Mouse (Mus musculus) hindbrain, embryonic 14.5 days (tissue): ENCODE results near the gene Sft2d1. TPM values are rescaled to one million over a fixed set of nuclear protein-coding genes. Genes with fewer than 3 reads are reported as not detected.
"Not testable (repeated sequence)": the region's sequence is repeated elsewhere in the genome, so short reads cannot be mapped to it uniquely, and the experiment has no call there.

ENCODE experiments used
- ATAC-seq: fragments of 200-750 bp; cut with Nextera tagmentation; 2 replicates; pipeline ENCODE4 v1.8.0; 2017; ENCODE audit warnings: moderate number of reproducible peaks, mild to moderate bottlenecking, moderate TSS enrichment, moderate library complexity; ENCODE audit not compliant: low FRiP score
- DNase-seq: peaks from one replicate; pipeline ENCODE4 v3.0.0-alpha.2; 2015; ENCODE audit warnings: low spot score
- H3K27ac ChIP-seq: fragments of 300-500 bp; sonication (generic); 2 replicates; pipeline ENCODE4 v1.5.1; 2014; ENCODE audit warnings: mild to moderate bottlenecking, moderate library complexity
- H3K27me3 ChIP-seq: fragments of 300-500 bp; sonication (generic); 2 replicates; pipeline ENCODE4 v1.6.1; 2014; ENCODE audit warnings: mild to moderate bottlenecking, low read length, mixed read lengths; ENCODE audit not compliant: control insufficient read depth, insufficient read depth
- H3K36me3 ChIP-seq: fragments of 300-500 bp; sonication (generic); replicated peaks from 2 replicates; pipeline ENCODE4 v1.6.1; 2014; ENCODE audit not compliant: control insufficient read depth, insufficient read depth
- H3K4me1 ChIP-seq: fragments of 300-500 bp; sonication (generic); replicated peaks from 2 replicates; pipeline ENCODE4 v1.6.1; 2014; ENCODE audit warnings: antibody characterized with exemption, low read length, mixed read lengths; ENCODE audit not compliant: control insufficient read depth, insufficient read depth
- H3K4me2 ChIP-seq: fragments of 300-500 bp; sonication (generic); replicated peaks from 2 replicates; pipeline ENCODE4 v1.6.1; 2014; ENCODE audit warnings: mild to moderate bottlenecking, moderate library complexity
- H3K4me3 ChIP-seq: fragments of 300-500 bp; sonication (generic); replicated peaks from 2 replicates; pipeline ENCODE4 v1.5.1; 2014; ENCODE audit warnings: mild to moderate bottlenecking, low read length
- H3K9ac ChIP-seq: fragments of 300-500 bp; sonication (generic); 2 replicates; pipeline ENCODE4 v1.6.1; 2014
- H3K9me3 ChIP-seq: fragments of 300-500 bp; sonication (generic); 2 replicates; pipeline ENCODE4 v1.6.1; 2016; ENCODE audit warnings: low read length; ENCODE audit not compliant: control insufficient read depth
- WGBS: fragments of 180-500 bp; shearing (Covaris S2); extraction: QIAGEN DNeasy Blood & Tissue Kit; methylation state at CpG from one replicate; pipeline ENCODE4 v1.1.7; 2014; 5-methylcytosine and 5-hydroxymethylcytosine counted together
- polyA plus RNA-seq: library from polyadenylated mRNA; unstranded; fragments of >200 nt; fragmentation: Nextera tagmentation; extraction: Ambion mirVana; gene quantifications from 2 replicates; pipeline ENCODE4 v1.2.1, GENCODE M21; 2014

The Sft2d1 gene
- polyA plus RNA-seq, 1 experiment from 2014 or later: 175 TPM

DNA sequence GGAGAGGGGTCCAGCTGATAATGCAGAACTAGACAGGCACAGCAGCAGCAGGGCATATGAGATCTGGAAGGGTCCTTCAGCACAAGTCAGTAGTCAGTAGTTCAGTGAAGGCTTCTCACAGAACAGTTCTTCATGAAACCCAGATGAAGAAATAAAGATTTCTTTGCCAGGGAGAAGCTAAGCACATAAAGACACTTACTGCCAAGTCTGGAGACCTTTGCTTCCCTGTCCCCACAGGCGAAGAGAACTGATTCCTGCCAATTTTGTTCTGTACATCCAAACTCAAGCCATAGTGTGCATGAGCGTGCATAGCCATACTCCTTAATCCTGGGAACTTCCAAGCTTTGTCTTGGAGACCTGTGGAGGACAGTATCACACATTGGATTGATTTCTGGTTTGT, 12.6 kb upstream of the Sft2d1 start:
- Histone ChIP-seq H3K4me2 (no peak overlapping the region), H3K27me3 (no peaks in the 10 kb centered on the region), H3K4me3 (no peak overlapping the region), H3K36me3 (peaks cover 26% of the 10 kb centered on the region), H3K9me3 (no peaks in the 10 kb centered on the region), H3K4me1 (no peaks in the 10 kb centered on the region), H3K9ac (no peak overlapping the region), H3K27ac (no peak overlapping the region)
- 86% methylated on average over 2 of the region's 2 CpGs for WGBS
- DNase-seq: no peak
- ATAC-seq: no peak

DNA sequence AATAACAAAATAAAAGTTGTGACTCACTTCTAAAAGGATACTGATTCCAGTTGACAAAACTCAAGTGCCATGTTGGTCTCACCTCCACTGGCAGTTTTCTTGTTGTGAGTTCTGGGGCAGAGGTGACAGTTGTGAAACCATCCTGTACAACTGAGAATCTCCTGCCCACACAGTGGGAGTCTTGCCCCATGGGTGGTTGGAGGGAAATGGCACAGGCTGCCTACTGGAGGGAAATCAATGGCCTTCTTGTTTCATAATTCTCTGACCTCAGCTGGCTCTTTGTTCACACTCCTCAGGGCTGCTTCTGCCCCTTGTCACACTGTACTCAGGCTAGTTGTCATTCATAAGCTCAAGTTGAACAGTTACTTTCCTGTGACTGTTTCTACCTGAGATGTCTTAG, 11.4 kb upstream of the Sft2d1 start:
- Histone ChIP-seq H3K4me1 (no peaks in the 10 kb centered on the region), H3K9me3 (no peaks in the 10 kb centered on the region), H3K9ac (no peak overlapping the region), H3K4me3 (no peak overlapping the region), H3K27me3 (no peaks in the 10 kb centered on the region), H3K27ac (no peak overlapping the region), H3K36me3 (peaks cover 23% of the 10 kb centered on the region), H3K4me2 (no peak overlapping the region)
- DNase-seq (no peak), ATAC-seq (no peak)

DNA sequence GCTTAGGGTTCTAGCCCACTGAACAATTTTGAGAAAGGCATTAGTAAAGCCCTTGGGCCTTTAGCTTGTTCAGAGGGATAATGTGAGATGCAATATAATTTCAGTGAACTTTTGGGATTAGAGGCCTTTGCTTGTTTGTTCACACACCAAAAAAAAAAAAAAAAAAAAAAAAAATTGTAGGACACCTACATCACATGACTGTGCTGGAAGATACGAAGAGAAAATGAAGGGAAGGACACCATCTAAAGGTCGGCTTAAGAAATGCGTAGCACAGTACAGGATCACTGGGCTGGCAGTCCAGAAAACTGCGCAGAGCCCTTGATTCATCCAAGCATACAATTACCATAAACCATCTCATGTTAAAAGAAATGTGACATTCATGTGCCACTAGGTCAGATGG, 9.4 kb upstream of the Sft2d1 start:
- Histone ChIP-seq H3K4me3 (no peak overlapping the region), H3K27me3 (no peaks in the 10 kb centered on the region), H3K9ac (no peak overlapping the region), H3K4me2 (no peak overlapping the region), H3K36me3 (peaks cover 19% of the 10 kb centered on the region), H3K4me1 (no peaks in the 10 kb centered on the region), H3K9me3 (no peaks in the 10 kb centered on the region), H3K27ac (no peak overlapping the region)
- DNase-seq (no peak), ATAC-seq (no peak)
- WGBS: 86% methylated on average over 4 of the region's 4 CpGs

DNA sequence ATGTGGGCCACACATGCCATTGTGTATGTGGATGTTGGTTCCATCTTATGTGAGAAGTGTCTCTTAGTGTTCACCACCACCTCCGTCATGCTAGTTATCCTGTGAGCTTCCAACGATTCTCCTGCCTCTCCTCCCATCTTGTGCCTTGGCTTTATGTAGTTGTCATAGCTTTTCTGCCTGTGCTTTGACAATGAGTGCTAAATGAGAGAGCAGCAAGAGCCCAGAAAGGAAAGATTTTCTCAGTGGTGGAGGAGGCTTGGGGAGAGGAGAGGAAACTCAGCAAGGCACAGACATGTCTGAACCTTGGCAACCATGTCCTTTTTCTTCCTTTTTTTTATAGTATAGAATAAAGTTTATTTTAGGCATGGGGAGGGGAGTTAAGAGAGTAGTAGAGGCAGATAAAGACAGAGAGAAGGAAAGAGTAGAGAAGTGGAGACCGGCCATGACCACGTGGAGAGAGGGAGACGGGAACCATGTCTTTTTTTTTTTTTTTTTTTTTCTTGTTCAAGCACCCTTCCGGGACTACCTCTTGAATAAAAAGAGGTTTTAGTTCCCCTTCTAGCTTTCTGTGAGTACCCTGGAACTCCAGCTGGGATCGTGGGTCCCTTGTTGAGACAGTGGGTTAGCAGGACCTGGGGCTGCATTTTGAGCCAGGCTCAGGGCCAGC, 8.0 kb upstream of the Sft2d1 start:
- peaks cover 9% of the 10 kb centered on the region; the same call in 1 of the 2 replicates for H3K36me3 ChIP-seq
- H3K27me3 ChIP-seq: no peaks in the 10 kb centered on the region
- H3K4me3 ChIP-seq: no peak overlapping the region
- WGBS: 71% methylated on average over 7 of the region's 7 CpGs
- H3K4me1 ChIP-seq: no peaks in the 10 kb centered on the region
- no peak for DNase-seq
- no peak overlapping the region for H3K27ac ChIP-seq
- H3K9me3 ChIP-seq: no peaks in the 10 kb centered on the region
- no peak overlapping the region for H3K9ac ChIP-seq
- H3K4me2 ChIP-seq: no peak overlapping the region
- ATAC-seq: no peak

DNA sequence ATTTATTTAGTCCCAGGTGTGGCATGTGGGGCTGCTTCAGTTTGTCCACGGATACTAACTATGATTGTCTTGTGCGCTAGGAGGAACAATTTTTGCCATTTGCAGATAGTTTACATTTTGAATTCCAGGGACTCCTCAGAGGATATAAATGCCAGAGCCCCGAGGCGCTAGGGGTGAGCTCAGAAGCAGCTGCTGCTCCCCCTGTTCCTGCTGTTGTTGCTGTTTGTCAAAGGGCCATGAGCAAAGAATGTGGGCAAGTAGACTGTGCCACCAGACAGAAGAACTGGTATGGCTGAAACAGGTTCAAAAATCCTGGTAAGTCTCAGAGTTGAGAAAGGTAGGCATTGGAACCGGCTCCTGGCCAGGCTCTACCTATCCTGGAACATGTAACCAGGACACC, 7.2 kb upstream of the Sft2d1 start:
- no peak for ATAC-seq
- Histone ChIP-seq H3K4me3 (no peak overlapping the region), H3K4me2 (no peak overlapping the region), H3K9ac (no peak overlapping the region), H3K27me3 (no peaks in the 10 kb centered on the region), H3K4me1 (no peaks in the 10 kb centered on the region), H3K36me3 (peaks cover 1% of the 10 kb centered on the region; the same call in 1 of the 2 replicates), H3K9me3 (no peaks in the 10 kb centered on the region), H3K27ac (no peak overlapping the region)
- DNase-seq: no peak
- WGBS: 72% methylated on average over 5 of the region's 5 CpGs

DNA sequence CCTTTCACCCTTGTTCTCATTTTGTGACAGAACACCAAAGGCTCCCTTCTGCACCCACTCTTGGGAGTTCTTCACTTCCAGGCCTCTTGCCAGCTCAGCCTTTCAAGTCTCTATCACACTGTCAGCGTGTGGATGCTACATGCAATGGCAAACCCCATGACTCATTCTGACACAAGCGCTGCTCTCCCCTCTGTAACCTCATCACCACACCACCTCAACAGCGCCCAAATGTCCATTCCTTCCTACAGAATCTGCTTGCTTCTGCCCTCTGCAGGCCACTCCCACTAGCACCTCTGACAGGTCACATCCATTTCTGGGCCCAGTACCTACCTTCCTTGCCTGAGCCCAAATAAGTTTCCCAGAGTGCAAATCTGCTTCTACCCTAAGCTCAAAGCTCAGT, 5.1 kb upstream of the Sft2d1 start:
- Histone ChIP-seq H3K4me1 (peaks cover 4% of the 10 kb centered on the region; the same call in 1 of the 2 replicates), H3K9ac (no peak overlapping the region), H3K27ac (no peak overlapping the region), H3K27me3 (no peaks in the 10 kb centered on the region), H3K9me3 (no peaks in the 10 kb centered on the region), H3K4me3 (no peak overlapping the region), H3K36me3 (no peaks in the 10 kb centered on the region), H3K4me2 (no peak overlapping the region)
- 29% methylated on average over 3 of the region's 3 CpGs for WGBS
- DNase-seq (no peak), ATAC-seq (no peak)

DNA sequence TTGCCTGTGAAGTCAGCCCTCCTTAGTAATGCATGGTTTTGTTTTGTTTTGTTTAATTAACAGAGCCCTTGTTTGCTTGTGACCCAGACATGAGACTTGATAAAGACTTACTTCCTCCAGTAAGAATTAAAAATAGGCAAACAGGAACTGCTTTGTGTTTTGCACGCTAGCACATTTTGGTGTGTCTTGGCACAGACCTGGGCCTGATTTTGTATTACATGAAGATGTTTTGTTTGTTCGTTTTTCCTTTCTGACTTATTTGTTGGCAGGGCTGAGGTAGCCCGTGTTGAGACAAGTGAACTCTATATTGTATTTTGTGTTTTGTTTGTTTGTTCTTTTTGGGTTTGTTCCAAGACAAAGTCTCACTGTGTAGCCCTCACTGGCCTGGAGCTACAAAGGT, 849 bp downstream of the Sft2d1 start:
- Histone ChIP-seq H3K4me2 (peak overlapping the region; percentile 61), H3K9ac (peak overlapping the region; percentile 76), H3K4me3 (peak overlapping the region; percentile 68), H3K36me3 (no peaks in the 10 kb centered on the region), H3K27me3 (no peaks in the 10 kb centered on the region), H3K4me1 (peaks cover 18% of the 10 kb centered on the region), H3K9me3 (no peaks in the 10 kb centered on the region), H3K27ac (no peak overlapping the region)
- WGBS: 52% methylated on average over 3 of the region's 3 CpGs
- no peak for ATAC-seq
- DNase-seq: no peak

DNA sequence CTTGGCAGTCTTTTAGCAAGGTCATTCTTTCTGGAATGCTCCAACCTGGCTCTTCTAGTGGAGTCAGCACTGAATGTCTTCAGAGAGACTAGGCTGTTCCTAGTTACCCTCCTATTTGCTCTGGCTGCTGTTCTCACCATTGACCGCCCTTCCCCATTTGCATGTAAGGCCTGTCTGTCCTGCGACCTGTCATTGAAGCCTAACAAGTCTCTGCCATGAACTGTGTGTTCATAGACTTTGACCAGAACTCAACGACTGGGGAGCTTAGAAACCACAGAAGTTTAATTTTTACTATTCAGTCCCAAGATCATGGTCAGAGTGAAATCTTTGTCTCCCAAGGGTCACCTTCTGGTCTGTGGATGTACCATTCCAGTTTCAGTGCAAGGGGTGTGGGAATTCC, 3.1 kb downstream of the Sft2d1 start:
- H3K27ac ChIP-seq: no peak overlapping the region
- H3K4me2 ChIP-seq: no peak overlapping the region
- H3K4me1 ChIP-seq: peaks cover 18% of the 10 kb centered on the region
- H3K9ac ChIP-seq: no peak overlapping the region
- no peak for DNase-seq
- no peaks in the 10 kb centered on the region for H3K9me3 ChIP-seq
- 92% methylated on average over 3 of the region's 3 CpGs for WGBS
- H3K4me3 ChIP-seq: no peak overlapping the region
- H3K27me3 ChIP-seq: no peaks in the 10 kb centered on the region
- no peak for ATAC-seq
- no peaks in the 10 kb centered on the region for H3K36me3 ChIP-seq

DNA sequence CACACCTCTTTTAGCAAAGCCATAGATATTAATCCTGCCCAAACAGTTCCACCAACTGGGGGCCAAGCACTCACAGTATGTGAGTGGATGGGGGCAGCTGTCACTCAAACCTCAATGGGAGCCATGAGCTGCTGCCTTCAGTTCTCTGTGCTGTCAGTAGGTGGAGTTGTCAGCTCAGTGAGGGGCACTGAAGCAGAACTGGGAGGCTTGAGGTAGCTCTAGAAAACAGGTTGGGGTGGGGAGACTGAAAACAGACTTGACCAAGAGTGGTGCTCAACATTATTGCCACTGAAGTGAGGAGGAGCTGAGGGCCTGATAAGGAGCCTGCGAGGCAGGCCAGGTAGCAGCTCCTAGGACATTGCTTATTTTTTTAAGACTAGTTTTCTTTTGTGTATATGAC, 5.3 kb downstream of the Sft2d1 start:
- ATAC-seq: no peak
- Histone ChIP-seq H3K4me3 (no peak overlapping the region), H3K27ac (no peak overlapping the region), H3K4me2 (no peak overlapping the region), H3K27me3 (no peaks in the 10 kb centered on the region), H3K9ac (no peak overlapping the region), H3K36me3 (peaks cover under 1% of the 10 kb centered on the region; the same call in 1 of the 2 replicates), H3K4me1 (peaks cover 14% of the 10 kb centered on the region), H3K9me3 (no peaks in the 10 kb centered on the region)
- no peak for DNase-seq
- WGBS: 95% methylated on average over 1 of the region's 1 CpGs

DNA sequence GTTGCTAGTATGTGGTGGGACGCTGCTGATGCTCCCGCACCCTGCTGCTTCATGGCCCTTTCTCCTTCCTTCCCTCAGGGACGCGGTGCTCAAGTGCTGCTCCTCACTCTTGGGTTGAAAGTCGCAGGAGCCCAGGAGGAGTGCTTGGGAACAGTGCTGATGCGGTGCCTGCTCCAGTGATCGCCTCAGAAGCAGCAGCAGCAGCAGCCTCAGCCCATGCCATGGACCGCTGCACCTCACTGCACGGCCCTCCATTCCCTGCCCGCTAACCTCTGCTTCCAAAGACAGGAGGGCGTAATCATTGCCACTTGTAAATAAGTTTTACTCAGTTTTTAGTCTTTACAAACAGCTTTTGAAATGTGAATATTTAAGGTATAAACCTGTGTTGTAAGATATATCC, 16.0 kb downstream of the Sft2d1 start:
- not testable (repeated sequence) for ATAC-seq, DNase-seq, H3K4me1 ChIP-seq, H3K27ac ChIP-seq, H3K9ac ChIP-seq, H3K4me3 ChIP-seq, H3K27me3 ChIP-seq, H3K4me2 ChIP-seq, H3K9me3 ChIP-seq
- WGBS: 76% methylated on average over 10 of the region's 11 CpGs
- H3K36me3 ChIP-seq: peaks cover 35% of the 10 kb centered on the region
